In the genomic region with DNA sequence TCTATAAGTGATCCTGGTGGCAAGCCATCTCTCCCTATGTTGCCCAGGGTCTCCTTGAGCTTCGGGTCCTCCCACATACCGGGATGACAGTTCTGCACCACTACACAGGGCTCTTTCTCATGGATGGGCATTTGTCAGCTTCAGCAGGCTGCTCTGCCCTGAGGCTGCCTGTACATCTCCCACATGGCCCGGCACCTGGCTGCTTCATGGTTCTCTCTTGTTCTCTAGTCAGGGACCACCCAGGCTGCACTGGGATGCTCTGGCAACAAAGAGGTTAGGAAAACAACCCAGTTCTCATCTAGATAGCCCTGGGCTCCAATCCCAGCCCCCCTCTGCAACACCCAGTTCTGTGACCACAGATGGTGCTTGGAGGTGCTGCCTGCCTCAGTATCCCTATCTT, we compare ENCODE assay signal across 11 mouse cellular contexts.
DNase-seq lines count a peak whose midpoint lies in the region; ATAC-seq and TF ChIP-seq lines count a peak whose summit lies in the region.
"Had no signal": no experiment of that assay in that cellular context is flagged by ENCODE, and none has a peak within 500 bp of the region (broad histone marks: within the 10 kb centered on the region; RNA-seq: fewer than 3 reads in every experiment).

No protein-coding gene starts in this region.

- TF ChIP-seq EP300 in ES-Bruce4 (IDR thresholded peaks at IDR 0.05; ENCODE audit: insufficient read depth, low read depth, low read length): peak; percentile 79
- TF ChIP-seq EP300 in liver, postnatal 0 days (IDR thresholded peaks at IDR 0.05; ENCODE audit: low read depth): no peak

- no peak overlapping the region for H3K27ac ChIP-seq in ES-Bruce4 (ENCODE audit: insufficient read depth, low read length)
- H3K27ac ChIP-seq in forebrain, postnatal 0 days (ENCODE audit: low read depth, low read length): 0 out of 2 replicates have a peak overlapping the region, but pooled peaks have one; percentile 35
- H3K27ac ChIP-seq in midbrain, embryonic 11.5 days (ENCODE audit: low read depth, low read length): no peak overlapping the region
- H3K27ac ChIP-seq in liver, postnatal 0 days (ENCODE audit: low read depth): no peak overlapping the region
- no peak overlapping the region for H3K27ac ChIP-seq in liver, embryonic 12.5 days
- H3K27ac ChIP-seq: heart, embryonic 13.5 days had no signal

- no peaks in the 10 kb centered on the region for H3K36me3 ChIP-seq in ES-Bruce4 (ENCODE audit: control insufficient read depth, insufficient read depth, low read length, poor library complexity, severe bottlenecking)
- H3K36me3 ChIP-seq in forebrain, postnatal 0 days (ENCODE audit: insufficient read depth): peaks cover 18% of the 10 kb centered on the region
- peaks cover 26% of the 10 kb centered on the region for H3K36me3 ChIP-seq in midbrain, embryonic 11.5 days (ENCODE audit: control insufficient read depth, insufficient read depth, low read length)
- H3K36me3 ChIP-seq in liver, postnatal 0 days (replicated peaks; ENCODE audit: insufficient read depth, low read length): no peaks in the 10 kb centered on the region; the same call in none of the 2 replicates
- H3K36me3 ChIP-seq in liver, embryonic 12.5 days: peaks cover 67% of the 10 kb centered on the region

- no peak overlapping the region for H3K9ac ChIP-seq in ES-Bruce4 (ENCODE audit: low read depth, poor library complexity, severe bottlenecking)
- no peak overlapping the region for H3K9ac ChIP-seq in forebrain, postnatal 0 days
- no peak overlapping the region for H3K9ac ChIP-seq in midbrain, embryonic 11.5 days (ENCODE audit: low read length)
- no peak overlapping the region for H3K9ac ChIP-seq in liver, postnatal 0 days (replicated peaks)
- no peak overlapping the region for H3K9ac ChIP-seq in liver, embryonic 12.5 days

- 43% methylated on average over 3 of the region's 3 CpGs for WGBS in forebrain, postnatal 0 days
- WGBS in midbrain, embryonic 11.5 days: 82% methylated on average over 3 of the region's 3 CpGs
- WGBS in liver, postnatal 0 days (ENCODE audit: insufficient replicate concordance): 85% methylated on average over 3 of the region's 3 CpGs
- WGBS in liver, embryonic 12.5 days (ENCODE audit: insufficient replicate concordance): 82% methylated on average over 3 of the region's 3 CpGs

- TF ChIP-seq CTCF in ES-Bruce4 (IDR thresholded peaks at IDR 0.05; ENCODE audit: low read depth, low read length): no peak
- no peak for TF ChIP-seq CTCF in forebrain, postnatal 0 days (IDR thresholded peaks at IDR 0.05; ENCODE audit: low read depth)
- TF ChIP-seq CTCF in liver, postnatal 0 days (IDR thresholded peaks at IDR 0.05; ENCODE audit: low read depth): no peak

- no peak for TF ChIP-seq POLR2A in ES-Bruce4 (IDR thresholded peaks at IDR 0.05; ENCODE audit: insufficient read depth, low read length)

- ATAC-seq in forebrain, postnatal 0 days: 0 out of 2 replicates have a peak, but pooled peaks have one; percentile 19
- ATAC-seq in midbrain, embryonic 11.5 days (ENCODE audit: low FRiP score): 0 out of 2 replicates have a peak, but pooled peaks have one; percentile 49
- no peak for ATAC-seq in liver, postnatal 0 days
- no peak for ATAC-seq in granulocyte monocyte progenitor cell, adult 5-6 weeks (replicated peaks; ENCODE audit: poor library complexity, severe bottlenecking)
- no peak for ATAC-seq in liver, embryonic 12.5 days

- H3K9me3 ChIP-seq in ES-Bruce4 (replicated peaks; ENCODE audit: control insufficient read depth, insufficient read depth, low read length, poor library complexity, severe bottlenecking): no peaks in the 10 kb centered on the region
- H3K9me3 ChIP-seq in forebrain, postnatal 0 days (ENCODE audit: low read length): no peaks in the 10 kb centered on the region
- no peaks in the 10 kb centered on the region; the same call in 1 of the 2 replicates for H3K9me3 ChIP-seq in midbrain, embryonic 11.5 days (ENCODE audit: control insufficient read depth, low read length)
- H3K9me3 ChIP-seq in liver, postnatal 0 days (ENCODE audit: low read length): no peaks in the 10 kb centered on the region
- H3K9me3 ChIP-seq in liver, embryonic 12.5 days (replicated peaks): no peaks in the 10 kb centered on the region

- no peaks in the 10 kb centered on the region for H3K27me3 ChIP-seq in ES-Bruce4 (ENCODE audit: control insufficient read depth, insufficient read depth, low read length, poor library complexity, severe bottlenecking)
- no peaks in the 10 kb centered on the region for H3K27me3 ChIP-seq in forebrain, postnatal 0 days (ENCODE audit: insufficient read depth, low read length)
- no peaks in the 10 kb centered on the region for H3K27me3 ChIP-seq in midbrain, embryonic 11.5 days (ENCODE audit: control insufficient read depth, insufficient read depth, low read length)
- H3K27me3 ChIP-seq in liver, postnatal 0 days (ENCODE audit: insufficient read depth, low read length): no peaks in the 10 kb centered on the region
- H3K27me3 ChIP-seq in liver, embryonic 12.5 days (replicated peaks): no peaks in the 10 kb centered on the region
- H3K27me3 ChIP-seq: heart, embryonic 13.5 days had no signal

- H3K4me3 ChIP-seq in ES-Bruce4 (ENCODE audit: low read depth, low read length): no peak overlapping the region
- no peak overlapping the region for H3K4me3 ChIP-seq in forebrain, postnatal 0 days (ENCODE audit: low read depth, low read length)
- no peak overlapping the region for H3K4me3 ChIP-seq in midbrain, embryonic 11.5 days (ENCODE audit: low read depth, low read length)
- H3K4me3 ChIP-seq in liver, postnatal 0 days (ENCODE audit: low read depth, low read length): no peak overlapping the region
- no peak overlapping the region for H3K4me3 ChIP-seq in liver, embryonic 12.5 days
- H3K4me3 ChIP-seq: heart, embryonic 13.5 days had no signal

- peaks cover 4% of the 10 kb centered on the region for H3K4me1 ChIP-seq in ES-Bruce4 (ENCODE audit: control insufficient read depth, insufficient read depth, low read length)
- H3K4me1 ChIP-seq in forebrain, postnatal 0 days (ENCODE audit: insufficient read depth): peaks cover 20% of the 10 kb centered on the region
- peaks cover 6% of the 10 kb centered on the region for H3K4me1 ChIP-seq in midbrain, embryonic 11.5 days (ENCODE audit: control insufficient read depth, insufficient read depth, low read length)
- H3K4me1 ChIP-seq in liver, postnatal 0 days (ENCODE audit: insufficient read depth): peaks cover 2% of the 10 kb centered on the region; the same call in 1 of the 2 replicates
- peaks cover 19% of the 10 kb centered on the region for H3K4me1 ChIP-seq in liver, embryonic 12.5 days

- DNase-seq in embryo, embryonic 10 days (ENCODE audit: low spot score): peak; percentile 79
- DNase-seq in forebrain, postnatal 0 days: no peak
- DNase-seq in midbrain, embryonic 11.5 days (ENCODE audit: low spot score, missing footprints): no peak
- DNase-seq in liver, postnatal 0 days: no peak
- DNase-seq in lung, postnatal 14 days: no peak
- DNase-seq: cerebellum, postnatal 25 days; spleen, adult 18-20 months had no signal

- H3K4me2 ChIP-seq in forebrain, postnatal 0 days (ENCODE audit: low read depth): no peak overlapping the region
- H3K4me2 ChIP-seq in midbrain, embryonic 11.5 days: no peak overlapping the region
- H3K4me2 ChIP-seq in liver, postnatal 0 days (ENCODE audit: low read depth, low read length): no peak overlapping the region
- no peak overlapping the region for H3K4me2 ChIP-seq in liver, embryonic 12.5 days
- H3K4me2 ChIP-seq: heart, embryonic 13.5 days had no signal

Comparison
In these comparisons a context has a peak if more than half of its experiments do, and no peak if none do; other contexts are left out.
1. ATAC-seq: peak in forebrain, postnatal 0 days (single experiment) and midbrain, embryonic 11.5 days (single experiment); none in liver, postnatal 0 days (single experiment), granulocyte monocyte progenitor cell, adult 5-6 weeks (single experiment) and liver, embryonic 12.5 days (single experiment).